ENCODE assay signal across 9 mouse cellular contexts in genomic region chr5:54073291-54073690, GRCm38 (mm10).
A peak's percentile ranks its signal among the peaks of the same experiment; 100 is the strongest.
DNase-seq lines count a peak whose midpoint lies in the region; ATAC-seq lines count a peak whose summit lies in the region.
"Had no signal": no experiment of that assay in that cellular context is flagged by ENCODE, and none has a peak within 500 bp of the region (broad histone marks: within the 10 kb centered on the region; RNA-seq: fewer than 3 reads in every experiment).

No protein-coding gene starts in this region.

- H3K4me2 ChIP-seq in hindbrain, embryonic 12.5 days (replicated peaks) = no peak overlapping the region
- H3K4me2 ChIP-seq in hindbrain, embryonic 11.5 days (replicated peaks; ENCODE audit: low read depth, low read length) = no peak overlapping the region
- no peak overlapping the region for H3K4me2 ChIP-seq in lung, embryonic 16.5 days (ENCODE audit: low read depth, low read length)

- H3K9me3 ChIP-seq in hindbrain, embryonic 12.5 days (replicated peaks) = no peaks in the 10 kb centered on the region
- no peaks in the 10 kb centered on the region for H3K9me3 ChIP-seq in hindbrain, embryonic 11.5 days (ENCODE audit: control insufficient read depth, low read length)
- H3K9me3 ChIP-seq in lung, embryonic 16.5 days (ENCODE audit: control insufficient read depth, low read length) = no peaks in the 10 kb centered on the region

- no peak overlapping the region for H3K9ac ChIP-seq in hindbrain, embryonic 12.5 days
- no peak overlapping the region for H3K9ac ChIP-seq in hindbrain, embryonic 11.5 days (ENCODE audit: low read depth, low read length)
- H3K9ac ChIP-seq in lung, embryonic 16.5 days (ENCODE audit: low read length) = no peak overlapping the region

- 0 out of 2 replicates have a peak overlapping the region, but pooled peaks have one; percentile 23 for H3K27ac ChIP-seq in hindbrain, embryonic 12.5 days
- no peak overlapping the region for H3K27ac ChIP-seq in hindbrain, embryonic 11.5 days (ENCODE audit: low read depth, low read length)
- peak overlapping the region; percentile 57; the same call in 1 of the 2 replicates for H3K27ac ChIP-seq in lung, embryonic 16.5 days (ENCODE audit: low read length)

- ATAC-seq in hindbrain, embryonic 12.5 days (ENCODE audit: low FRiP score) = no peak
- ATAC-seq in hindbrain, embryonic 11.5 days (ENCODE audit: low FRiP score) = no peak
- ATAC-seq in lung, embryonic 16.5 days (ENCODE audit: low read depth) = no peak
- ATAC-seq in megakaryocyte progenitor cell, adult 5-6 weeks (replicated peaks; ENCODE audit: poor library complexity) = no peak

- DNase-seq in hindbrain, embryonic 11.5 days (ENCODE audit: low spot score) = no peak
- no peak for DNase-seq in lung, postnatal 4 days
- DNase-seq in brain, embryonic 18.5 days (ENCODE audit: low read depth, low spot score) = peak; percentile 18
- peak; percentile 17 for DNase-seq in heart, postnatal 4 days
- no peak for DNase-seq in left cerebral cortex, adult 11 months (ENCODE audit: low spot score)

- no peaks in the 10 kb centered on the region for H3K4me1 ChIP-seq in hindbrain, embryonic 12.5 days
- H3K4me1 ChIP-seq in hindbrain, embryonic 11.5 days (replicated peaks; ENCODE audit: control insufficient read depth, insufficient read depth, low read length) = no peaks in the 10 kb centered on the region
- peaks cover 7% of the 10 kb centered on the region for H3K4me1 ChIP-seq in lung, embryonic 16.5 days (replicated peaks; ENCODE audit: control insufficient read depth, insufficient read depth, low read length)

- H3K27me3 ChIP-seq in hindbrain, embryonic 12.5 days = no peaks in the 10 kb centered on the region
- no peaks in the 10 kb centered on the region for H3K27me3 ChIP-seq in hindbrain, embryonic 11.5 days (ENCODE audit: control insufficient read depth, insufficient read depth, low read length)
- H3K27me3 ChIP-seq in lung, embryonic 16.5 days (ENCODE audit: control insufficient read depth, insufficient read depth, low read depth, low read length) = no peaks in the 10 kb centered on the region

- WGBS in hindbrain, embryonic 12.5 days = 38% methylated on average over 1 of the region's 1 CpGs
- 61% methylated on average over 1 of the region's 1 CpGs for WGBS in hindbrain, embryonic 11.5 days
- 0% methylated on average over 1 of the region's 1 CpGs for WGBS in lung, embryonic 16.5 days

- no peak overlapping the region for H3K4me3 ChIP-seq in hindbrain, embryonic 12.5 days
- no peak overlapping the region for H3K4me3 ChIP-seq in hindbrain, embryonic 11.5 days (ENCODE audit: low read depth, low read length)
- H3K4me3 ChIP-seq in lung, embryonic 16.5 days (ENCODE audit: low read length) = no peak overlapping the region
- H3K4me3 ChIP-seq: erythroblast, embryonic 14.5 days had no signal

- no peaks in the 10 kb centered on the region for H3K36me3 ChIP-seq in hindbrain, embryonic 12.5 days
- no peaks in the 10 kb centered on the region for H3K36me3 ChIP-seq in hindbrain, embryonic 11.5 days (ENCODE audit: control insufficient read depth, insufficient read depth, low read length)
- H3K36me3 ChIP-seq in lung, embryonic 16.5 days (ENCODE audit: control insufficient read depth, insufficient read depth, low read length) = no peaks in the 10 kb centered on the region

Comparison
In these comparisons a context has a peak if more than half of its experiments do, and no peak if none do; other contexts are left out.
1. DNase-seq: peak in brain, embryonic 18.5 days (single experiment) and heart, postnatal 4 days (single experiment); none in hindbrain, embryonic 11.5 days (single experiment), lung, postnatal 4 days (0 of 2) and left cerebral cortex, adult 11 months (single experiment).